Mouse (Mus musculus): ENCODE measurements at regions not wholly inside any gene's neighbourhood (a gene's known extent, or its start where the extent isn't known, plus 50 kb on each side); places are given as distances from the start of the nearest gene placed in this dataset.
"Not testable (repeated sequence)": the region's sequence is repeated elsewhere in the genome, so short reads cannot be mapped to it uniquely, and the experiment has no call there.

DNA sequence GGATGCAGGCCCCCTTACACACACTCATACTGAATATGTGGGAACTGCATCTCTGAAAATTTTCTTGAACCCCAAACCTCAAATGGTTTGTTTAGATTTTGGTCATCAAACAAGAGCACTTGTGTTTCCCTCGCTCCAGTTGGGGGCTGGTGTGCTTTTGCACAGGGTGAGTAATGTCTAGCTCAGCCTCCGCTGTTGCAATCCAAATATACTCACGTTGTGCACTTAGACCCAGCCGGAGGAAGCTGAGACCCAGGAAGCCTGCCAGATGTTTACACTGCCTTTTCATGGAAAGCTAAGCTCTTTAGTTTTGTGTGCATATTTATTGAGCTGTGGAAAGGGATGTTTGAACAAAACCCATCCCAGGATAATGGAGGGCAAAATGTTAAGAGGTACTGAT, 148.9 kb upstream of the Gm12728 start:
- DNase-seq (ENCODE audit: low spot score in 2 of 2), result no peak

DNA sequence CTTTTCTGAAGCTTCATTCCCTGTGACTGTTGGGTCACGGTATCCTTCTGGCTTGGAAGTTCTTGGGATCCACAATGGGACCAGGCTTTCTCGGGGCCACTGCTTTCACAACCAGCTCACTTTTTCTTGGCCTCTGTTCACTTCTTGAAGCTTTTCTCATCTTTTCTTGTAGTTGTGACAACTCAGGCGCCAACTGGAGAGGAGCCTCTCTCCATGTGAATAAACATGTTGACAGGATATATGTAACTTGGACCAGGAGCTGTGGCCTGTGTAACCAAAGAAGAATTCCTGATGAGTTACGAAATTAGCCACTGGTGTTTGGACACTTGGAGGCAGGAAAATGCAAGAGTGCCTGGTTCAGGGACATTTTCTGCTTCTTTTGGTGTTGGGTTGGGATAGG, 148.1 kb upstream of the Gm12728 start:
- no peak for DNase-seq (ENCODE audit: low spot score in 2 of 2)

GRCm38 (mm10) chr4:105648820-105649446, 140.7 kb upstream of the Gm12728 start:
- DNase-seq (ENCODE audit: low spot score in 2 of 2), result no peak

DNA sequence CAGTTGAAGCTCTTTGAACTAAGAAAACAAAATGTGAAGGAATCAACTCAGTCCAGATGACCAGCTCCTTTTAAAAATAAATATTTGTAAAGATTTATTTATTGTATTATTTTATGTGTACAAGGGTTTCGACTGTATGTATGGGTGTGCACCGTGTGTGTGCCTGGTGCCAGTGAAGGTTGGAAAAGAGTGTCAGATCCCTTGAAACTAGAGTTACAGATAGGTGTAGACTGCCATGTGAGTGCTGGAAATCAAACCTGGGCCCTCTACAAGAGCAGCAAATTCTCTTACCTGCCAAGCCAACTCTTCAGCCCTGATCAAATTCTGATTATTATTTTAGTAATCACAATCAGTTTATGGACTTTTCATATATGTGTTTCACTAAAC, 140.2 kb upstream of the Gm12728 start:
- no peak for DNase-seq (ENCODE audit: low spot score in 2 of 2)

GRCm38 (mm10) chr4:105656071-105656655, 133.5 kb upstream of the Gm12728 start:
- no peak for DNase-seq (ENCODE audit: low spot score in 2 of 2)

DNA sequence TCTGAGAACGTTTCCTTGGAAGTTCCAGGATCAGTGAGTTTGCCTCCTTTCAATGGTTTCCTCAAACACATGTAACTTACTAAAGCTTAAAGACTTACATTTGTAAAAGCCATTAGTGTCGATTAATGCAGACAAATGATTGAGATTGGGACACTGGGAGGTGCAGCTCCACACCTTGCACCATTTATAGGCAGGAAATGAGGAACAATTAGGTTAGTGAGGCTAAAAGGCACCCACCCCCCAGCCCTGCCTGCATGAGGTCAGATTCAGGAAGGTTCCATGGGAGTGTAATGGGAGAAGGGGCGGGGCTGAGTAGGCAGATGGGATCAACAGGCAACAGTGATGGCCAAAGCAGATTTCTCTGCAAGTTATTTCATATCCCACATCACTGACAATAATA, 131.1 kb upstream of the Gm12728 start:
- DNase-seq (ENCODE audit: low spot score in 2 of 2), result no peak

GRCm38 (mm10) chr4:105676690-105677089, 113.0 kb upstream of the Gm12728 start:
- no peak for DNase-seq (ENCODE audit: low spot score in 2 of 2)

DNA sequence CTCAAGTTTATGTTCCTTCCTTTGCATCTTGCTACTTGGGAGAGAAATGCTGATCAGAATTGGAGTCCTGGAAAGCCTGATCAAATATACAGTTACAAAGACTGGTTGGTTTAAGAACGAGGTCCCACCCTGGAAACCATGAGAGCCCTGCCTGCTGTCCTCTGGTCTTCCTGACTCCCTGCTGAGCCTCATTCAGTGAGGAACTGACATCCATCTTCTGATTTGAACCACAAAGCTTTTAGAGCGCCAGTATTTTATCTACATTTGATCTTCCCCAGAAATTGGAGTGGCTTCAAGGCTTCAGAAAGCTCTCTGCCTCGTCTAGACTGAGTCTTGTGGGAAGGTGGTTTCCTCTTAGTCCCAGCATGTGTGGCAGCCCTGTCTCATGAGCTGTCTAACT, 99.0 kb upstream of the Gm12728 start:
- no peak for DNase-seq (ENCODE audit: low spot score in 2 of 2)

DNA sequence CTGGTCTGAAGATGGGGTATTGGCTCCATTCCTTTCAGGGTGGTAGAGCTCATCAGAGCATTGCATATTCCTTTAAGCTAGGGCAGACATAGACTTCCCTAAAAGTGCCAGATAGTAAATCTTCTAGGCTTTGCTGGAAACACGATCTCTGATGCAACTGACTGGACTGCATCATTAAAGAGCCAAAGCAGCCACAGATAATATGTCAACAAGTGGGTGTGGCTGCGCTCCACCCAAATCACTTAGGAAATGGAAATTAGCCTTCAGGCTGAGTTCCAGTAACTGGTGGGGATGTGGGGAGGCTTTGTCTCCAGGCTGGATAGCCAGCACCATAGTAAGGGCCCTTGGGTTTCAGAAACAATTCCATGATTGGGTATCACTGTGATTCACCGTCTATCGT, 97.3 kb upstream of the Gm12728 start:
- no peak for DNase-seq (ENCODE audit: low spot score in 2 of 2)

DNA sequence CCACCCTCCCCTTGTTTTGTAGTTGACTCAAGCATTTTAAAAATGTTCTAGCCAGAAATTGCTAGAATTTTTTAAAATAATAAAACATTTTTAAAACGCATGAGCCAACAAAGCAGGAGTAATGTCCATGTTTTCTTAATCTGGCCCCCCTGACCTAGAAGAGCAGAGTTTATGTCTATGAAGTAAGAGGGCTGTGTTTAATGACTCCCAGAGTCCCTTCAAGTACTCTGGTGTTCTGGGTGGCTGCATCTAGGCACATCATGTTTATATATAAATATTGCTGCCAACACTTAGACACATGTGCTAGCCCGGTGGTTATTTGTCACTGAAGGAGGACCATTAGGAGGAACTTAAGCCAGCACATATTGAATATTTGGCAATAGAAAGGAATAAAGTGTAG, 93.8 kb upstream of the Gm12728 start:
- no peak for DNase-seq (ENCODE audit: low spot score in 2 of 2)

DNA sequence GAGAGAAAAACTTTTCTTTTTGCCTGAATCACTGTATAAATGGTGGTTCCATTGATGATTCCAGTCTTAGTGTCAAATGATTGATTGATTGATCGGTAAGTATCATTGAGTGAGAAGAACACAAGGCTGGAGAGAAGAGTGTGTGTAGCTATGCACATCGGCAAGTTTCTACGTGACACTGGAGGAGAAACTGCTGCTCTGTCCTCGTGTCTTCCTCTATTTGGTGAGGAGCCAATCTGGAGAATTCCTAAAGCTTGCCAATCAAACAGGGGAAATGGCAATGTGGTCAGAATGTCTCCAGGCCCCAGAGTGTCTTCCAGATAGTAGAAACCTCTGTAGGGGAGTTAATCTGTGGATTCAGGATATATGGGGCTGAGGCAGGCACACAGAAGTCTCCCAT, 92.5 kb upstream of the Gm12728 start:
- no peak for DNase-seq (ENCODE audit: low spot score in 2 of 2)

- DNase-seq (ENCODE audit: low spot score in 2 of 2), result no peak
Measured at GRCm38 (mm10) chr4:105702036-105702435, 87.6 kb upstream of the Gm12728 start.

- no peak for DNase-seq (ENCODE audit: low spot score in 2 of 2)
Measured at GRCm38 (mm10) chr4:105703408-105703807, 86.3 kb upstream of the Gm12728 start.

DNA sequence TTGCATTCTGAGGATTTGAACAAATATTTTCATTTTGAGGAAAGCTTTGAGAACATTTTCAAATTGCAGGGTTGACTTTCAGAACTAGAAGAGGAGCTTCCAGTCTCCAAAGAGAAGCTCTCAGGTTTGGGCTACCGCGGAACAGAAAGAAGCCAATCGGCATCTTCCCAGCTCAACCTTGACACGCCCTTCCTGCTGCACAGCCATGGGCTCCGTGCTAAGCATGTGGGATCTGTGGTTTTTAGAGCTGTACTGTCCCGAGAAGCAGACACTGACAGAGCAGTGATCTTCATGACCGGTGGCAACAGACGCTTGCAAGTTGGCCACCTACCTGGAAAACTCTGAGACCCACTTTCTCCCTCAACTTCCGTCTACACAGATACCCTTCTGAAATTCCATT, 85.4 kb upstream of the Gm12728 start:
- DNase-seq (ENCODE audit: low spot score in 2 of 2), result no peak

DNA sequence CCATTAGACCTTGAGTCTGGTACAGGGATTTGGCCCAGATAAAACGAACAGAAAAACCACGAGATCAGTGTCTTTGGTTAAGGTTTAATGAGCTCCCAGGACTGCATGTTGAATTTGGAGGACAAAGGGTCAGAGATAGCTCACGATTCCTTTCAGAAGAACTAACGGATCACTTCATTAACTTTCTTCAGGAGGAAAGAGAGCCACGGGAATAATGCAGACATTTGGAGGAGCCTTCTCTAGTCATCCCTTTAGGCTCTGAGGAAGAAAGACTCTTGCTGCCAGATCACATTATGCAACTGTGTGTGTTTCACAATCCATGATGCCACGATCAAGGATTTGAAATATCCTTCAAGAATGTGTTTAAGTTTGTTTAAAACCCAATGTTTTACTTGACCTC, 83.7 kb upstream of the Gm12728 start:
- DNase-seq (ENCODE audit: low spot score in 2 of 2), result no peak

DNA sequence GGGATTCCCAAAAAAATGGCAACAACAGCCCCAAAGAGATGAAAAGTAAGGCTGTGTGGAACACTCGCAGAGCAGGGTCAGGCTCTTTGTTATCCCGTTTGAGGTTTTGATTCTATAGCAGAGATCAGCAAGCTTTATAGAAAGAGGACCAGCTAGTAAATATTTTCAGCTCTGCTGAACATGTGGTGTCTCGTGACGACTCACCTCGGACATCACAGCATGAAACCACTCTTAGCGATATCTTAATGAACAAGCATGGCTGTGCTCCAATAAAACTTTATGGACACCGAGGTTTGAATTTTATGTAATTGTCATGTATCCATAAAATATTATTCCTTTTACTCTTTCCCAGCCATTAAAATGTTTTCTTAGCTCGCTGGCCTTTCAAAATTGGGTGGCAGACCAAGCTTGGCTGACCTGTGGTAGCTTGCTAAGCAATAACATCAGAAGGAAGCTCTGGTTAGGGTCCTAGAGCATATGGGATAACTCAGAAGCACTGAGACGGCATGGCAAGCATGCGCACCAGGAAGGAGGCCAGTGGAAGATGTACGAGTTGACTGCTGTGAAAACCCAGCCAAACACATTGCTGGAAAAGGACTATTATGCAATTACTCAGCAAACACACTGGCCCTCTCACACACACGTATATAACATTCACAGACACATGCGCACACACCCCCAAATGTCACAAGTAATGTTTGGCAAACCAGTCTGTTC, 81.4 kb upstream of the Gm12728 start:
- DNase-seq (ENCODE audit: low spot score in 2 of 2), result no peak

GRCm38 (mm10) chr4:105713956-105714355, 75.7 kb upstream of the Gm12728 start:
- no peak for DNase-seq (ENCODE audit: low spot score in 2 of 2)

DNA sequence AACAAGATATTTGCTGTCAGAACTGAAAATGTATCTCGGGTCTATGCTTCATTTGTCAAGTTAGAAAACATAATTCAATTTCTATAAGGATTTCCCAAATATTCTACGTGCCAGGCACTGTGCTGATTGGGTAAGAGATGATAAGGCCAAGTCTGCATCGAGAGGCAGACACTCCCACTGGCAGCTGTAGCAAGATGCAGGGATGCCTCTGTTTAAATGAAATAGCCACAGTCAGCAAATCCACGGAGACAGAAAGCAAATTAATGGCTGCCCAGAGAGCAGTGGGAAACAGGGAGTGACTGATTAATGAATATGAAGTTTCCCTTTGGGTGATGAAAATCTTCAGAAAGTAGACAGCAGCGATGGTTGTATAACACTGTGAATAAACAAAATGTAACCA, 71.6 kb upstream of the Gm12728 start:
- no peak for DNase-seq (ENCODE audit: low spot score in 2 of 2)

DNA sequence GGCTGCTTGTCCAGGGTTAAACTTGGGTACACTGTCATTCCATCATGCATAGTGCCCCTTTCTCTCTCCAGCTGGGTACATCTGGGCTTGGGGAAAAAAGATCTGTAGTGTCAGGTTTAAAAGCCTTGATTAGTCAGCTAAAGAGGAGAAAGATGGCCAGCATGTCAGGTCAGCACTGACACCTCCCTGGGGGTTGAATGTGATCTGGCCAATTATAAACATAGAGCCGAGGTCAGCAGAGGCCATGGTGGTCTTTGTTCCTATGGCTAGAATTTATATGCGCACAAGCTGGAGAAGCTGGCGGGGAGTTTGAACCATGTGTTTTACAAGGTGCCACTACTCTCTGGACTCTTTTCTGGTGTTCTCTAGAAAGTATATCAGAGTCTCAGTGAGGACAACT, 61.0 kb upstream of the Gm12728 start:
- DNase-seq (ENCODE audit: low spot score in 2 of 2), result no peak

DNA sequence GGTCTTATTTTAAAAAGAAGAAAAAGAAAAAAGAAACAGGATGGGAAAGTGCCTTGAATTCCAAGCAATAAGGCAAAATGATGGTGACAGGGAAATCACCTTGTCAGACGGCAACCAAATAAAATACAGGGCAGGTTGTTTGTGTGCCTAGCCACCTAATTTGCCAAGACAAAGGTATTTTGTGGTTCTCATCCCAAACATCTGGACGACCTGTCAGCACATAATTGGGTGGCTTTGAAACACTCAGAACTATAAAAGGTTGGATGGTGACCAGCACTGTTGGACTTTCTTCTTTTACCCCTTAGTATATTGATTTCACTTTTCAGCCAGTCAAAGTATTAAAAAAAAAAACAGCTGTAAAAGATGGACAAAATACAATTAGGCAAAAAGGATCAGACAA, 58.8 kb upstream of the Gm12728 start:
- no peak for DNase-seq (ENCODE audit: low spot score in 2 of 2)

GRCm38 (mm10) chr4:105735116-105735515, 54.6 kb upstream of the Gm12728 start:
- DNase-seq (ENCODE audit: low spot score in 2 of 2), result not testable (repeated sequence)
